Comparison of ENCODE assay signal across 14 mouse cellular contexts in the genomic region with DNA sequence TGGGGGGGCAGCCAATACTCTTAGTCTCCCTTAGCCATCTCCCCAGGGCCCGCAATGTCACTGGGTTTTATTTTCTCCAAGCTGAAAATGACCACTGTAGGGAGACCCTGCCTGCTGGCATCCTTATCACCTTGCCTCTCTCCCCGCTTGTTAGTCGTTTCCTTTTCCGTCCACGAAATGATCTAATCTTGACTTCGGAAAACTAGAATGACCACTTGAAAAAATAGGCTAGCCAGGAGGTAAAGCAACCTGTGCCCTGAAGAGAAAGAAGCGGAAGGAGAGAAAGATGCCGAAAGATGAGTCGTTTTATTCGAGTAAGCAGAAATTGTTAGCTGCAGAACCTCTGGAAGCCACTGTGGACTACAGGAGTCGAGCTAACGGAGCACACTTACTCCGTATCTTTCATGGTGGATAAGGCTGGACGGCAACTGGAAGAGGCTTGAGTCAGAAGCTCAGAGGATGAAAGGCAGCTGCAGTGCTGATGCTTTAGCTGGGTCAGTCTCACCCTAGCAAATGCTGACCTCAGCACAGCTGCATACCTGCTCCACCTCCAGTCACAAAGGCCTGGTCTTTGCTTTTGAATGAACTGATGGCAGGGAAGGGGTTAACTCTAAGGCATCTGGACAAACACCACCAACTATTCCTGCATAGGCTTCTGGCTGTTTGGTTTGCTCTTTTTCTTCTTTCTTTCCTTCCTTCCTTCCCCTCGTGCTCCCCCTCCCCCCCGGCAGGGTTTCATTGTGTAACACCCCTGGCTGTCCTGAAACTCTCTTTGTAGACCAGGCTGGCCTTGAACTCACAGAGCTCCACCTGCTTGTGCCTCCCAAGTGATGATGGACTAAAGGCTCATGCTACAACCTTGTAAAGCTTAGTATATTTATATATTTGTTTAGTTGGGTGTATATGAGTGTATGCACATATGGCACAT. TPM values are rescaled to one million over a fixed set of nuclear protein-coding genes. Genes with fewer than 3 reads are reported as not detected.
A peak's percentile ranks its signal among the peaks of the same experiment; 100 is the strongest.
DNase-seq lines count a peak whose midpoint lies in the region; ATAC-seq and TF ChIP-seq lines count a peak whose summit lies in the region.
"Had no signal": no experiment of that assay in that cellular context is flagged by ENCODE, and none has a peak within 500 bp of the region (broad histone marks: within the 10 kb centered on the region; RNA-seq: fewer than 3 reads in every experiment).

No protein-coding gene starts in this region.

- peaks cover 44% of the 10 kb centered on the region for H3K36me3 ChIP-seq in heart, embryonic 13.5 days
- no peaks in the 10 kb centered on the region for H3K36me3 ChIP-seq in thymus, adult 2 months (ENCODE audit: control insufficient read depth, insufficient read depth, low read length)
- no peaks in the 10 kb centered on the region for H3K36me3 ChIP-seq in liver, embryonic 14.5 days (replicated peaks; ENCODE audit: control insufficient read depth, insufficient read depth, low read depth)

- intact Hi-C loops in heart, postnatal 36 days (cut with DNase I), result loop anchor here (2.0 to 5.0 kb wide), 2 partner anchors 57 to 119 kb away; no protein-coding TSS in a partner anchor

- peak overlapping the region; percentile 58 for H3K9ac ChIP-seq in heart, embryonic 13.5 days
- H3K9ac ChIP-seq in liver, embryonic 14.5 days (replicated peaks), result no peak overlapping the region; the same call in 1 of the 2 replicates
- H3K9ac ChIP-seq: embryonic facial prominence, embryonic 13.5 days had no signal

- no peak for ATAC-seq in heart, embryonic 13.5 days (ENCODE audit: extremely low read depth, insufficient number of reproducible peaks, low FRiP score, low TSS enrichment)
- no peak for ATAC-seq in liver, embryonic 14.5 days (ENCODE audit: insufficient read depth)
- ATAC-seq: forebrain, embryonic 16.5 days had no signal

- H3K9me3 ChIP-seq in heart, embryonic 13.5 days, result no peaks in the 10 kb centered on the region
- H3K9me3 ChIP-seq in liver, embryonic 14.5 days (ENCODE audit: control insufficient read depth, low read length), result no peaks in the 10 kb centered on the region
- H3K9me3 ChIP-seq: embryonic facial prominence, embryonic 13.5 days had no signal

- H3K4me3 ChIP-seq in heart, embryonic 13.5 days, result peak overlapping the region; percentile 24; the same call in 1 of the 2 replicates
- H3K4me3 ChIP-seq in thymus, adult 2 months (ENCODE audit: control insufficient read depth, insufficient read depth, low read length), result peak overlapping the region; percentile 53
- H3K4me3 ChIP-seq in liver, embryonic 14.5 days (ENCODE audit: insufficient read depth in 1 of 2, low read depth in 2 of 2, low read length in 2 of 2), result peak overlapping the region; percentile 1 to 26; a peak in 3 of 4 replicates
- H3K4me3 ChIP-seq: embryonic facial prominence, embryonic 13.5 days had no signal

- WGBS in heart, embryonic 13.5 days, result 34% methylated on average over 16 of the region's 16 CpGs
- 6% methylated on average over 16 of the region's 16 CpGs for WGBS in thymus, adult 2 months
- 18% methylated on average over 16 of the region's 16 CpGs for WGBS in liver, embryonic 14.5 days (ENCODE audit: insufficient replicate concordance)

- TF ChIP-seq POLR2A in thymus, adult 2 months (IDR thresholded peaks at IDR 0.05; ENCODE audit: control insufficient read depth, extremely low read depth, insufficient read depth, low read length, poor library complexity), result no peak

- DNase-seq in heart, postnatal 36 days, result no peak
- DNase-seq in thymus, adult 2 months, result no peak
- DNase-seq in thymus, postnatal 10 days (ENCODE audit: low spot score in 2 of 2), result no peak
- DNase-seq in liver, embryonic 14.5 days (ENCODE audit: low read depth in 3 of 3, low spot score in 3 of 3), result no peak
- DNase-seq in gastrocnemius, postnatal 10 days, result no peak
- DNase-seq in MN1 (ENCODE audit: low spot score), result no peak
- DNase-seq in embryo, embryonic 11 days, result no peak
- DNase-seq: adrenal gland, postnatal 36 days; cerebellum, adult 9-10 months; kidney, adult 9 months; layer of hippocampus, postnatal 36 days had no signal

- no peak for TF ChIP-seq EP300 in liver, embryonic 14.5 days (IDR thresholded peaks at IDR 0.05; ENCODE audit: low read depth)

- H3K27me3 ChIP-seq in heart, embryonic 13.5 days (replicated peaks), result no peaks in the 10 kb centered on the region
- H3K27me3 ChIP-seq in thymus, adult 2 months (ENCODE audit: control insufficient read depth, insufficient read depth, low read length), result no peaks in the 10 kb centered on the region
- peaks cover 2% of the 10 kb centered on the region; the same call in 1 of the 2 replicates for H3K27me3 ChIP-seq in liver, embryonic 14.5 days (ENCODE audit: control insufficient read depth, insufficient read depth, low read length)
- H3K27me3 ChIP-seq: embryonic facial prominence, embryonic 13.5 days had no signal

- peak overlapping the region; percentile 95 for H3K4me2 ChIP-seq in heart, embryonic 13.5 days
- H3K4me2 ChIP-seq in liver, embryonic 14.5 days (ENCODE audit: low read depth), result peak overlapping the region; percentile 37
- H3K4me2 ChIP-seq: embryonic facial prominence, embryonic 13.5 days had no signal

- peaks cover 42% of the 10 kb centered on the region for H3K4me1 ChIP-seq in heart, embryonic 13.5 days
- peaks cover 33% of the 10 kb centered on the region for H3K4me1 ChIP-seq in thymus, adult 2 months (replicated peaks; ENCODE audit: control insufficient read depth, insufficient read depth, low read length)
- H3K4me1 ChIP-seq in liver, embryonic 14.5 days (replicated peaks; ENCODE audit: control insufficient read depth in 2 of 2, insufficient read depth in 2 of 2, low read length in 1 of 2), result peaks cover 7 to 18% of the 10 kb centered on the region in 2 experiments

- H3K27ac ChIP-seq in heart, embryonic 13.5 days (replicated peaks), result peak overlapping the region; percentile 89
- peak overlapping the region; percentile 88 for H3K27ac ChIP-seq in thymus, adult 2 months (ENCODE audit: control insufficient read depth, insufficient read depth, low read length)
- no peak overlapping the region; the same call in 1 of the 2 replicates for H3K27ac ChIP-seq in liver, embryonic 14.5 days
- H3K27ac ChIP-seq: embryonic facial prominence, embryonic 13.5 days had no signal

- no peak for TF ChIP-seq CTCF in thymus, adult 2 months (IDR thresholded peaks at IDR 0.05; ENCODE audit: borderline replicate concordance, control insufficient read depth, extremely low read depth, insufficient read depth, low read length, poor library complexity)
- TF ChIP-seq CTCF in liver, embryonic 14.5 days (IDR thresholded peaks at IDR 0.05; ENCODE audit: low read depth), result no peak

RNA-seq across cellular contexts. Expression of a gene that starts 2.2 kb away (rescaled TPM):
- polyA plus RNA-seq in heart, embryonic 13.5 days (2015; fragmentation: Nextera tagmentation; extraction: Ambion mirVana), result 17.6 and 18.7 TPM in 2 replicates
- total RNA-seq in heart, postnatal 36 days (2021), result 10 to 100 TPM; 51.7 to 57.9 TPM
- polyA plus RNA-seq in thymus, adult 2 months (2012; rRNA removed), result 148 and 160 TPM in 2 replicates
- 4.8 and 6.4 TPM in 2 replicates for polyA plus RNA-seq in liver, embryonic 14.5 days (2012; rRNA removed)
- 3.9 and 4.3 TPM in 2 replicates for polyA plus RNA-seq in liver, embryonic 14.5 days (2014; fragmentation: Nextera tagmentation; extraction: Ambion mirVana)
- 10 to 100 TPM; 27.9 to 30.3 TPM for total RNA-seq in gastrocnemius, postnatal 10 days (2021)

RNA-seq across cellular contexts. Expression of a gene that starts 8.1 kb away (rescaled TPM):
- polyA plus RNA-seq in heart, embryonic 13.5 days (2015; fragmentation: Nextera tagmentation; extraction: Ambion mirVana), result 29.7 and 34.8 TPM in 2 replicates
- total RNA-seq in heart, postnatal 36 days (2021), result 10 to 100 TPM; 30.3 to 38.7 TPM
- 33.2 and 34.6 TPM in 2 replicates for polyA plus RNA-seq in thymus, adult 2 months (2012; rRNA removed)
- 4.5 and 5.4 TPM in 2 replicates for polyA plus RNA-seq in liver, embryonic 14.5 days (2012; rRNA removed)
- polyA plus RNA-seq in liver, embryonic 14.5 days (2014; fragmentation: Nextera tagmentation; extraction: Ambion mirVana), result 7.0 and 8.6 TPM in 2 replicates
- total RNA-seq in gastrocnemius, postnatal 10 days (2021), result 10 to 100 TPM; 27.4 to 32.4 TPM
